Mouse (Mus musculus) heart, postnatal 14 days (tissue): ENCODE data around the gene Jup. TPM values are rescaled to one million over a fixed set of nuclear protein-coding genes. Genes with fewer than 3 reads are reported as not detected.
"Not testable (repeated sequence)": the region's sequence is repeated elsewhere in the genome, so short reads cannot be mapped to it uniquely, and the experiment has no call there.

Experiments used
- DNase-seq, 2 experiments: peaks; one replicate each; pipeline ENCODE4 v3.0.0; 2021 to 2022
- intact Hi-C: fragments of 180-260 bp; cut with DNase I; formaldehyde crosslinking; loops from one replicate; pipeline ENCODE4 v1.15.1; 2025
- total RNA-seq, 2 experiments: library from RNA; stranded (reverse); gene quantifications; 2 replicates each; pipeline ENCODE4 v1.2.3; 2021

Jup gene
- total RNA-seq, 2 experiments from 2014 or later: 232 to 245 TPM

GRCm38 (mm10) chr11:100362979-100363562, 34.5 kb downstream of the Jup start:
- DNase-seq: peak; percentile 73 to 78
- intact Hi-C loops: loop anchor here (1.0 to 5.0 kb wide), 3 partner anchors 45 to 194 kb away; partner anchors contain the start of gene Klhl11

GRCm38 (mm10) chr11:100362209-100362978, 35.2 kb downstream of the Jup start:
- intact Hi-C loops: loop anchor here (1.0 to 5.0 kb wide), 3 partner anchors 46 to 195 kb away; partner anchors contain the start of gene Klhl11
- peak; percentile 78 to 87 for DNase-seq

- intact Hi-C loops: loop anchor here (5.0 kb wide), 1 partner anchor 196 kb away; no protein-coding TSS in a partner anchor
- DNase-seq: not testable (repeated sequence)
Measured at GRCm38 (mm10) chr11:100361059-100361458, 36.5 kb downstream of the Jup start.

- DNase-seq: no peak
- intact Hi-C loops: loop anchor here (5.0 kb wide), 1 partner anchor 197 kb away; no protein-coding TSS in a partner anchor
Measured at GRCm38 (mm10) chr11:100360175-100360574, 37.4 kb downstream of the Jup start.

- no peak for DNase-seq
- intact Hi-C loops: no loop called here
Measured at GRCm38 (mm10) chr11:100357408-100357807, 40.2 kb downstream of the Jup start.

GRCm38 (mm10) chr11:100356819-100357211, 40.7 kb downstream of the Jup start:
- intact Hi-C loops: no loop called here
- DNase-seq: no peak

- peak; percentile 73 to 76 for DNase-seq
- intact Hi-C loops: no loop called here
Measured at GRCm38 (mm10) chr11:100355972-100356818, 41.4 kb downstream of the Jup start, which contains the start of gene Hap1. Gene Hap1, minus strand, starts transcription at chr11:100356128.

GRCm38 (mm10) chr11:100355151-100355951, 42.2 kb downstream of the Jup start:
- intact Hi-C loops: no loop called here
- no peak for DNase-seq

GRCm38 (mm10) chr11:100352076-100352857, 45.3 kb downstream of the Jup start:
- DNase-seq: peak in 1 of 2 experiments; percentile 49

GRCm38 (mm10) chr11:100344269-100344668, 53.3 kb downstream of the Jup start:
- no peak for DNase-seq
- intact Hi-C loops: no loop called here

More at GRCm38 (mm10) chr11:100352076-100352857, 45.3 kb downstream of the Jup start:
- intact Hi-C loops: no loop called here

- no peak for DNase-seq
- intact Hi-C loops: no loop called here
Measured at GRCm38 (mm10) chr11:100335731-100336130, 61.8 kb downstream of the Jup start.

GRCm38 (mm10) chr11:100333944-100334457, 63.6 kb downstream of the Jup start, which contains the start of gene Gast:
Gene Gast, plus strand, starts transcription at chr11:100334407.
- intact Hi-C loops: no loop called here
- no peak for DNase-seq

GRCm38 (mm10) chr11:100332766-100333515, 64.6 kb downstream of the Jup start:
- no peak for DNase-seq
- intact Hi-C loops: no loop called here

GRCm38 (mm10) chr11:100330816-100331375, 66.7 kb downstream of the Jup start:
- DNase-seq, intact Hi-C loops: not testable (repeated sequence)

GRCm38 (mm10) chr11:100330235-100330634, 67.3 kb downstream of the Jup start:
- intact Hi-C loops: no loop called here
- DNase-seq: no peak

GRCm38 (mm10) chr11:100327761-100328160, 69.8 kb downstream of the Jup start:
- no peak for DNase-seq
- intact Hi-C loops: no loop called here

- intact Hi-C loops: no loop called here
- peak in 1 of 2 experiments; percentile 24 for DNase-seq
Measured at GRCm38 (mm10) chr11:100327316-100327715, 70.2 kb downstream of the Jup start.
